Mouse (Mus musculus): ENCODE data around the gene Cpm.
"Not testable (repeated sequence)": the region's sequence is repeated elsewhere in the genome, so short reads cannot be mapped to it uniquely, and the experiment has no call there.

DNA sequence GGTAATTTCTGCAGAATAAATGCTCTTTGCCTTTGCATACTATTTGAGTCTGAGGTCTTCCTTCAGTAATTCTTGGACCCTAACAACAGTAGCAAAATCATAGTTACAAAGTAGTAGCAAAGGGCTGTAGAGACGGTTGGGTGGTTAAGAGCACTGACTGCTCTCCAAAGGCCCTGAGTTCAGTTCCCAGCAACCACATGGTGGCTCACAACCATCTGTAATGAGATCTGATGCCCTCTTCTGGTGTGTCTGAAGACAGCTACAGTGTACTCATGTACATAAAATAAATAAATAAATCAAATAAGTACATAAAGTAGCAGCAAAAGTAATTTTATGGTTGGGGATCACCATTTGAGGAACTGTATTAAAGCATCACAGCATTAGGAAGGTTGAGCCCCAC, 86.4 kb downstream of the Cpm start:
- not testable (repeated sequence) for TF ChIP-seq EP300, CTCF (IDR thresholded peaks at IDR 0.05; ENCODE audit: low read depth)

Data from liver, embryonic 14.5 days (tissue).